ENCODE assay signal across 8 mouse cellular contexts in the genomic region with DNA sequence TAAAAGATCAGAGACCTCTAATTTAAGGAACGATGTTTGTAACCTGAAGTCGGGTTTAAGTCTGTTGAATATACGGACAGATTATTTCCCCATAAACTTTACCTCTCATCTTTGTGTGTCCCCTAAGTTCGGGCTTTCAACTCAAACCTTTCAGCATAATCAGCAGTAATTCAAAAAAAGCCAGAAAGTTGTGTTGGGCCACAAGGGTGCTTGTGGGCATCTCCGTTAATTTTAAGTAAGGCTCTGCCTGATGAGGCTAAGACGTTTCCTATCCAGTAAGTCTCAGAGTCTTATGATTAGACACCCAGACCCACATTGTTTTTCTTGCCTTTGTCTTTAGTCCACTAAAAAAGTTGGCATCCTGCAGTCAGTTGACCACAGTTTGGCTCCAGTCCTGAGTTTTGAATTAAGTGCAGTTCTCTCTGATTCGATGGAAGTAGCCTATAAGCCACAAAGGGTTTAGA. TPM values are rescaled to one million over a fixed set of nuclear protein-coding genes. Genes with fewer than 3 reads are reported as not detected.
DNase-seq lines count a peak whose midpoint lies in the region; ATAC-seq and TF ChIP-seq lines count a peak whose summit lies in the region.

No protein-coding gene starts in this region.

- H3K27me3 ChIP-seq in Patski = no peaks in the 10 kb centered on the region
- no peaks in the 10 kb centered on the region for H3K27me3 ChIP-seq in heart, embryonic 11.5 days (ENCODE audit: control insufficient read depth, insufficient read depth, low read length)
- H3K27me3 ChIP-seq in limb, embryonic 14.5 days (ENCODE audit: control insufficient read depth, insufficient read depth, low read length) = no peaks in the 10 kb centered on the region
- no peaks in the 10 kb centered on the region for H3K27me3 ChIP-seq in neural tube, embryonic 15.5 days (replicated peaks)

- peak overlapping the region; percentile 81 for H3K4me2 ChIP-seq in heart, embryonic 11.5 days
- peak overlapping the region; percentile 81 for H3K4me2 ChIP-seq in limb, embryonic 14.5 days (replicated peaks; ENCODE audit: low read depth, low read length, severe bottlenecking)
- H3K4me2 ChIP-seq in neural tube, embryonic 15.5 days = peak overlapping the region; percentile 69

- peak overlapping the region; percentile 91 for H3K27ac ChIP-seq in heart, embryonic 11.5 days (ENCODE audit: low read depth, low read length)
- H3K27ac ChIP-seq in limb, embryonic 14.5 days (replicated peaks; ENCODE audit: low read depth, low read length) = peak overlapping the region; percentile 96
- H3K27ac ChIP-seq in neural tube, embryonic 15.5 days (replicated peaks) = peak overlapping the region; percentile 97; the same call in 1 of the 2 replicates

- CTCF ChIA-PET in Patski (lab: Charles Lee) = no interaction called here

- no peaks in the 10 kb centered on the region for H3K36me3 ChIP-seq in heart, embryonic 11.5 days (ENCODE audit: control insufficient read depth, insufficient read depth, low read length)
- H3K36me3 ChIP-seq in limb, embryonic 14.5 days (ENCODE audit: control insufficient read depth, insufficient read depth, low read length) = peaks cover 4% of the 10 kb centered on the region; the same call in 1 of the 2 replicates
- H3K36me3 ChIP-seq in neural tube, embryonic 15.5 days = no peaks in the 10 kb centered on the region

- in situ Hi-C loops in Patski (cut with MboI; ENCODE audit: low pct_unique_long_range_greater_than_20kb) = no loop called here

- no peak for TF ChIP-seq POLR2A in limb, embryonic 14.5 days (IDR thresholded peaks at IDR 0.05; ENCODE audit: borderline replicate concordance, extremely low read depth, insufficient read depth, insufficient read length)

- POLR2A ChIA-PET in Patski (lab: Charles Lee) = interaction anchor here (1.0 kb wide), 1 partner anchor 47 kb away, joined by 3 read pairs; no protein-coding TSS in a partner anchor

- DNase-seq in cerebellum, postnatal 10 days = peak; percentile 15 to 34
- DNase-seq in cerebellum, postnatal 4 days (ENCODE audit: low spot score in 2 of 2) = no peak
- peak; percentile 50 for DNase-seq in Patski (ENCODE audit: low read depth, low spot score)
- peak; percentile 74 for DNase-seq in limb, embryonic 14.5 days (ENCODE audit: low spot score)
- DNase-seq in layer of hippocampus, postnatal 36 days = no peak

- peak overlapping the region; percentile 96 for H3K9ac ChIP-seq in heart, embryonic 11.5 days (ENCODE audit: low read depth, low read length)
- peak overlapping the region; percentile 99 for H3K9ac ChIP-seq in limb, embryonic 14.5 days (ENCODE audit: low read depth, low read length, severe bottlenecking)
- peak overlapping the region; percentile 88 for H3K9ac ChIP-seq in neural tube, embryonic 15.5 days (replicated peaks)

- peaks cover 9% of the 10 kb centered on the region; the same call in 1 of the 2 replicates for H3K4me1 ChIP-seq in heart, embryonic 11.5 days (ENCODE audit: control insufficient read depth, insufficient read depth, low read length)
- peaks cover 22% of the 10 kb centered on the region for H3K4me1 ChIP-seq in limb, embryonic 14.5 days (ENCODE audit: control insufficient read depth, insufficient read depth, low read length)
- H3K4me1 ChIP-seq in neural tube, embryonic 15.5 days = peaks cover 49% of the 10 kb centered on the region

- ATAC-seq in Patski = no peak
- no peak for ATAC-seq in heart, embryonic 11.5 days (replicated peaks; ENCODE audit: insufficient number of reproducible peaks, low FRiP score, low TSS enrichment)
- ATAC-seq in limb, embryonic 14.5 days (ENCODE audit: low FRiP score, low read depth) = no peak
- ATAC-seq in neural tube, embryonic 15.5 days (ENCODE audit: low FRiP score) = no peak
- ATAC-seq in granulocyte monocyte progenitor cell, adult 5-6 weeks (replicated peaks; ENCODE audit: poor library complexity, severe bottlenecking) = no peak

- no peaks in the 10 kb centered on the region for H3K9me3 ChIP-seq in heart, embryonic 11.5 days (replicated peaks; ENCODE audit: control insufficient read depth, low read length)
- no peaks in the 10 kb centered on the region for H3K9me3 ChIP-seq in limb, embryonic 14.5 days (ENCODE audit: control insufficient read depth, low read length)
- H3K9me3 ChIP-seq in neural tube, embryonic 15.5 days (replicated peaks) = no peaks in the 10 kb centered on the region

- TF ChIP-seq CTCF in Patski (IDR thresholded peaks at IDR 0.05) = no peak

- peak overlapping the region; percentile 71 for H3K4me3 ChIP-seq in heart, embryonic 11.5 days (ENCODE audit: low read depth, low read length)
- peak overlapping the region; percentile 100 for H3K4me3 ChIP-seq in limb, embryonic 14.5 days (replicated peaks; ENCODE audit: low read length)
- H3K4me3 ChIP-seq in neural tube, embryonic 15.5 days (replicated peaks) = peak overlapping the region; percentile 98

- 6% methylated on average over 7 of the region's 7 CpGs for WGBS in heart, embryonic 11.5 days (ENCODE audit: insufficient replicate concordance)
- under 1% methylated on average over 7 of the region's 7 CpGs for WGBS in limb, embryonic 14.5 days
- 1% methylated on average over 7 of the region's 7 CpGs for WGBS in neural tube, embryonic 15.5 days

RNA-seq across cellular contexts. Expression of a gene that starts 1.2 kb away (rescaled TPM):
- 65.1 TPM for polyA plus RNA-seq in Patski (2021)
- polyA plus RNA-seq in heart, embryonic 11.5 days (2014; fragmentation: Nextera tagmentation; extraction: Ambion mirVana) = 58.3 and 60.5 TPM in 2 replicates
- 129 and 158 TPM in 2 replicates for polyA plus RNA-seq in limb, embryonic 14.5 days (2012; rRNA removed)
- polyA plus RNA-seq in limb, embryonic 14.5 days (2014; fragmentation: Nextera tagmentation; extraction: Ambion mirVana) = 65.2 and 74.8 TPM in 2 replicates
- polyA plus RNA-seq in neural tube, embryonic 15.5 days (2015; fragmentation: Nextera tagmentation; extraction: Ambion mirVana) = 44.0 and 51.3 TPM in 2 replicates
- total RNA-seq in granulocyte monocyte progenitor cell, adult 5-6 weeks (2014; fragmentation: Nextera tagmentation) = 72.0 and 99.0 TPM in 2 replicates
- total RNA-seq in granulocyte monocyte progenitor cell, adult 5-6 weeks (2017) = 53.7 and 72.7 TPM in 2 replicates
- total RNA-seq in layer of hippocampus, postnatal 36 days (2021) = 10 to 100 TPM; 67.2 to 82.8 TPM

RNA-seq across cellular contexts. Expression of a gene that starts 27.9 kb away (rescaled TPM):
- polyA plus RNA-seq in Patski (2021) = not detected
- polyA plus RNA-seq in heart, embryonic 11.5 days (2014; fragmentation: Nextera tagmentation; extraction: Ambion mirVana) = not detected in 2 replicates
- polyA plus RNA-seq in limb, embryonic 14.5 days (2012; rRNA removed) = not detected in 2 replicates
- not detected in 2 replicates for polyA plus RNA-seq in limb, embryonic 14.5 days (2014; fragmentation: Nextera tagmentation; extraction: Ambion mirVana)
- polyA plus RNA-seq in neural tube, embryonic 15.5 days (2015; fragmentation: Nextera tagmentation; extraction: Ambion mirVana) = not detected in 2 replicates
- total RNA-seq in granulocyte monocyte progenitor cell, adult 5-6 weeks (2014; fragmentation: Nextera tagmentation) = not detected in 2 replicates
- not detected in 2 replicates for total RNA-seq in granulocyte monocyte progenitor cell, adult 5-6 weeks (2017)
- total RNA-seq in layer of hippocampus, postnatal 36 days (2021) = not detected

Comparison
In these comparisons a context has a peak if more than half of its experiments do, and no peak if none do; other contexts are left out.
1. DNase-seq: peak in cerebellum, postnatal 10 days (2 of 2), Patski (single experiment) and limb, embryonic 14.5 days (single experiment); none in cerebellum, postnatal 4 days (0 of 2) and layer of hippocampus, postnatal 36 days (0 of 2).
2. Peak in every context shown above with its lines, with median percentiles within 50 percentile points of each other: H3K27ac ChIP-seq, H3K4me2 ChIP-seq, H3K4me3 ChIP-seq and H3K9ac ChIP-seq.